Mouse (Mus musculus) retina, postnatal 1 day (tissue): ENCODE data around the gene Gm28051.

Experiments
- DNase-seq: peaks from one replicate; pipeline ENCODE4 v3.0.0-alpha.2; 2012

Gene Gm28051

GRCm38 (mm10) chr12:102683438-102683837 is 74.1 kb downstream of the Gm28051 start:
- no peak for DNase-seq

GRCm38 (mm10) chr12:102682722-102683299 is 74.8 kb downstream of the Gm28051 start:
- DNase-seq = no peak

GRCm38 (mm10) chr12:102682085-102682484 is 75.5 kb downstream of the Gm28051 start:
- DNase-seq = no peak

- DNase-seq = no peak
These were observed 76.0 kb downstream of the Gm28051 start for GRCm38 (mm10) chr12:102681590-102681989.

GRCm38 (mm10) chr12:102678820-102679219 is 78.7 kb downstream of the Gm28051 start:
- DNase-seq = no peak

GRCm38 (mm10) chr12:102677089-102677488 is 80.5 kb downstream of the Gm28051 start:
- no peak for DNase-seq

- DNase-seq = no peak
These were observed 83.0 kb downstream of the Gm28051 start for GRCm38 (mm10) chr12:102674556-102674955.

- DNase-seq = no peak
These were observed 83.4 kb downstream of the Gm28051 start for GRCm38 (mm10) chr12:102674123-102674522.

- no peak for DNase-seq
These were observed 84.4 kb downstream of the Gm28051 start for GRCm38 (mm10) chr12:102672857-102673839.

- no peak for DNase-seq
These were observed 85.4 kb downstream of the Gm28051 start for GRCm38 (mm10) chr12:102672176-102672575.

GRCm38 (mm10) chr12:102670848-102671247 is 86.7 kb downstream of the Gm28051 start:
- no peak for DNase-seq
